Mouse (Mus musculus) CD4-positive, CD25-positive, alpha-beta regulatory T cell, adult 2 months (primary cell): ENCODE measurements around the gene Mars.

Source experiments
- DNase-seq: peaks from one replicate; pipeline ENCODE4 v3.0.0-alpha.2; 2012; ENCODE audit warnings: low read depth, low spot score

Mars gene

GRCm38 (mm10) chr10:127262548-127263398, 48.8 kb downstream of the Mars start, which contains the start of gene Kif5a:
Gene Kif5a (minus strand): TSS chr10:127263348.
- peak; percentile 61 for DNase-seq

GRCm38 (mm10) chr10:127261706-127262547, 49.7 kb downstream of the Mars start:
- DNase-seq = no peak

GRCm38 (mm10) chr10:127258489-127258888, 53.1 kb downstream of the Mars start:
- DNase-seq = no peak

GRCm38 (mm10) chr10:127257790-127258189, 53.8 kb downstream of the Mars start:
- DNase-seq = no peak

- DNase-seq = no peak
Observed at GRCm38 (mm10) chr10:127255625-127256345, 55.8 kb downstream of the Mars start.

- DNase-seq = no peak
Observed at GRCm38 (mm10) chr10:127250810-127251209, 60.8 kb downstream of the Mars start.
